Mouse (Mus musculus) limb, embryonic 11.5 days (tissue): ENCODE data around the gene Dido1. TPM values are rescaled to one million over a fixed set of nuclear protein-coding genes. Genes with fewer than 3 reads are reported as not detected.

ENCODE experiments used
- ATAC-seq: fragments of 200-750 bp; cut with Nextera tagmentation; 2 replicates; pipeline ENCODE4 v1.8.0; 2017; ENCODE audit warnings: low read depth; ENCODE audit not compliant: insufficient number of reproducible peaks, low FRiP score, low TSS enrichment
- DNase-seq: peaks from one replicate; pipeline ENCODE4 v3.0.0-alpha.2; 2015; ENCODE audit warnings: low spot score
- H3K27ac ChIP-seq: fragments of 300-500 bp; sonication (generic); replicated peaks from 2 replicates; pipeline ENCODE4 v1.5.1; 2014; ENCODE audit warnings: low read depth, mild to moderate bottlenecking, low read length
- H3K27me3 ChIP-seq: fragments of 300-500 bp; sonication (generic); 2 replicates; pipeline ENCODE4 v1.6.1; 2014; ENCODE audit warnings: mild to moderate bottlenecking, low read length, mixed read lengths; ENCODE audit not compliant: control insufficient read depth, insufficient read depth
- H3K36me3 ChIP-seq: fragments of 300-500 bp; sonication (generic); 2 replicates; pipeline ENCODE4 v1.6.1; 2014; ENCODE audit warnings: mild to moderate bottlenecking, low read length, moderate library complexity, mixed read lengths; ENCODE audit not compliant: control insufficient read depth, insufficient read depth
- H3K4me1 ChIP-seq: fragments of 300-500 bp; sonication (generic); 2 replicates; pipeline ENCODE4 v1.6.1; 2014; ENCODE audit warnings: low read length, mixed read lengths; ENCODE audit not compliant: control insufficient read depth, insufficient read depth
- H3K4me2 ChIP-seq: fragments of 300-500 bp; sonication (generic); 2 replicates; pipeline ENCODE4 v1.6.1; 2014; ENCODE audit warnings: low read depth, mild to moderate bottlenecking, moderate library complexity; ENCODE audit not compliant: severe bottlenecking
- H3K4me3 ChIP-seq: fragments of 300-500 bp; sonication (generic); 2 replicates; pipeline ENCODE4 v1.5.1; 2014; ENCODE audit warnings: low read depth, low read length
- H3K9ac ChIP-seq: fragments of 300-500 bp; sonication (generic); 2 replicates; pipeline ENCODE4 v1.6.1; 2014; ENCODE audit warnings: mild to moderate bottlenecking, low read length
- H3K9me3 ChIP-seq: fragments of 300-500 bp; sonication (generic); 2 replicates; pipeline ENCODE4 v1.6.1; 2016; ENCODE audit warnings: low read length; ENCODE audit not compliant: control insufficient read depth
- WGBS: fragments of 180-500 bp; shearing (Covaris S2); extraction: QIAGEN DNeasy Blood & Tissue Kit; methylation state at CpG from one replicate; pipeline ENCODE4 v1.1.7; 2014; 5-methylcytosine and 5-hydroxymethylcytosine counted together
- polyA plus RNA-seq: library from polyadenylated mRNA; unstranded; fragments of >200 nt; fragmentation: Nextera tagmentation; extraction: Ambion mirVana; gene quantifications from 2 replicates; pipeline ENCODE4 v1.2.1, GENCODE M21; 2014

Gene Dido1
- polyA plus RNA-seq, 1 experiment from 2014 or later: 30.0 TPM

- Histone ChIP-seq H3K9ac (no peak overlapping the region), H3K27ac (no peak overlapping the region), H3K27me3 (no peaks in the 10 kb centered on the region), H3K4me3 (peak overlapping the region; percentile 100), H3K4me2 (peak overlapping the region; percentile 60), H3K9me3 (no peaks in the 10 kb centered on the region), H3K36me3 (peaks cover 11% of the 10 kb centered on the region; the same call in 1 of the 2 replicates), H3K4me1 (peaks cover 13% of the 10 kb centered on the region)
- DNase-seq (no peak), ATAC-seq (no peak)
- WGBS: 49% methylated on average over 4 of the region's 4 CpGs
Observed at GRCm38 (mm10) chr2:180711527-180711926, 1.7 kb upstream of the Dido1 start.

GRCm38 (mm10) chr2:180710276-180711155 lies 717 bp upstream of the Dido1 start:
- H3K27me3 ChIP-seq: no peaks in the 10 kb centered on the region
- ATAC-seq: no peak; the same call in 1 of the 2 replicates
- H3K9ac ChIP-seq: peak overlapping the region; percentile 97
- H3K27ac ChIP-seq: peak overlapping the region; percentile 65; the same call in 1 of the 2 replicates
- WGBS: 3% methylated on average over 41 of the region's 64 CpGs
- peak overlapping the region; percentile 100 for H3K4me3 ChIP-seq
- H3K9me3 ChIP-seq: no peaks in the 10 kb centered on the region
- peak overlapping the region; percentile 60 for H3K4me2 ChIP-seq
- DNase-seq: no peak
- peaks cover 8% of the 10 kb centered on the region; the same call in 1 of the 2 replicates for H3K36me3 ChIP-seq
- H3K4me1 ChIP-seq: peaks cover 13% of the 10 kb centered on the region

GRCm38 (mm10) chr2:180709023-180709922 lies 526 bp downstream of the Dido1 start:
- no peaks in the 10 kb centered on the region for H3K9me3 ChIP-seq
- under 1% methylated on average over 39 of the region's 39 CpGs for WGBS
- peak overlapping the region; percentile 68 for H3K27ac ChIP-seq
- H3K27me3 ChIP-seq: no peaks in the 10 kb centered on the region
- H3K4me3 ChIP-seq: peak overlapping the region; percentile 100
- H3K4me2 ChIP-seq: peak overlapping the region; percentile 78
- H3K4me1 ChIP-seq: peaks cover 13% of the 10 kb centered on the region
- ATAC-seq (peak; percentile 6; the same call in 1 of the 2 replicates), DNase-seq (no peak)
- H3K36me3 ChIP-seq: peaks cover 5% of the 10 kb centered on the region; the same call in 1 of the 2 replicates
- peak overlapping the region; percentile 97 for H3K9ac ChIP-seq

GRCm38 (mm10) chr2:180705975-180706374 lies 3.8 kb downstream of the Dido1 start:
- Histone ChIP-seq H3K27me3 (no peaks in the 10 kb centered on the region), H3K36me3 (no peaks in the 10 kb centered on the region), H3K9me3 (no peaks in the 10 kb centered on the region), H3K4me2 (no peak overlapping the region), H3K4me1 (peaks cover 14% of the 10 kb centered on the region), H3K4me3 (no peak overlapping the region), H3K9ac (no peak overlapping the region), H3K27ac (no peak overlapping the region)
- 90% methylated on average over 5 of the region's 5 CpGs for WGBS
- ATAC-seq: no peak
- no peak for DNase-seq

- H3K27me3 ChIP-seq: no peaks in the 10 kb centered on the region
- no peaks in the 10 kb centered on the region for H3K9me3 ChIP-seq
- no peak overlapping the region for H3K4me3 ChIP-seq
- no peak overlapping the region for H3K27ac ChIP-seq
- H3K4me2 ChIP-seq: no peak overlapping the region
- ATAC-seq (no peak), DNase-seq (no peak)
- 89% methylated on average over 3 of the region's 3 CpGs for WGBS
- peaks cover 20% of the 10 kb centered on the region for H3K4me1 ChIP-seq
- no peaks in the 10 kb centered on the region for H3K36me3 ChIP-seq
- H3K9ac ChIP-seq: no peak overlapping the region
Observed at GRCm38 (mm10) chr2:180705066-180705465, 4.7 kb downstream of the Dido1 start.

GRCm38 (mm10) chr2:180704591-180704990 lies 5.2 kb downstream of the Dido1 start:
- H3K9ac ChIP-seq: no peak overlapping the region
- no peak for DNase-seq

GRCm38 (mm10) chr2:180703645-180704359 lies 6.0 kb downstream of the Dido1 start:
- WGBS: 78% methylated on average over 3 of the region's 3 CpGs

More at GRCm38 (mm10) chr2:180704591-180704990, 5.2 kb downstream of the Dido1 start:
- Histone ChIP-seq H3K9me3 (no peaks in the 10 kb centered on the region), H3K27ac (no peak overlapping the region), H3K36me3 (no peaks in the 10 kb centered on the region), H3K27me3 (no peaks in the 10 kb centered on the region), H3K4me3 (no peak overlapping the region), H3K4me1 (peaks cover 20% of the 10 kb centered on the region), H3K4me2 (no peak overlapping the region)
- 89% methylated on average over 8 of the region's 8 CpGs for WGBS
- no peak for ATAC-seq

More at GRCm38 (mm10) chr2:180703645-180704359, 6.0 kb downstream of the Dido1 start:
- DNase-seq (no peak), ATAC-seq (no peak)
- Histone ChIP-seq H3K9ac (no peak overlapping the region), H3K4me2 (no peak overlapping the region), H3K36me3 (no peaks in the 10 kb centered on the region), H3K27me3 (no peaks in the 10 kb centered on the region), H3K4me3 (no peak overlapping the region), H3K4me1 (peaks cover 20% of the 10 kb centered on the region), H3K27ac (no peak overlapping the region), H3K9me3 (no peaks in the 10 kb centered on the region)
